Mouse (Mus musculus) c-Kit-positive CD71-negative TER-119-negative erythroid progenitor cells, embryonic 14.5 days (primary cell): ENCODE data around the gene Cfap43.
"Not testable (repeated sequence)": the region's sequence is repeated elsewhere in the genome, so short reads cannot be mapped to it uniquely, and the experiment has no call there.

Experiments
- DNase-seq: peaks from one replicate; pipeline ENCODE4 v3.0.0-alpha.2; 2013; ENCODE audit warnings: low read depth

Cfap43 gene

GRCm38 (mm10) chr19:47853053-47853452, 66.0 kb downstream of the Cfap43 start:
- DNase-seq, result no peak

GRCm38 (mm10) chr19:47852131-47852530, 67.0 kb downstream of the Cfap43 start:
- DNase-seq, result not testable (repeated sequence)

- no peak for DNase-seq
These were observed 69.4 kb downstream of the Cfap43 start for GRCm38 (mm10) chr19:47849735-47850134.

GRCm38 (mm10) chr19:47841234-47841633, 77.9 kb downstream of the Cfap43 start:
- not testable (repeated sequence) for DNase-seq

GRCm38 (mm10) chr19:47837527-47837901, 81.6 kb downstream of the Cfap43 start:
- DNase-seq, result no peak

GRCm38 (mm10) chr19:47836701-47837526, 82.2 kb downstream of the Cfap43 start:
- DNase-seq, result peak; percentile 49

GRCm38 (mm10) chr19:47835776-47836175, 83.3 kb downstream of the Cfap43 start:
- no peak for DNase-seq

- DNase-seq, result no peak
These were observed 84.5 kb downstream of the Cfap43 start for GRCm38 (mm10) chr19:47834614-47835013.

GRCm38 (mm10) chr19:47832316-47832715, 86.8 kb downstream of the Cfap43 start:
- no peak for DNase-seq

GRCm38 (mm10) chr19:47831111-47831510, 88.0 kb downstream of the Cfap43 start:
- no peak for DNase-seq

GRCm38 (mm10) chr19:47829913-47830450, 89.1 kb downstream of the Cfap43 start:
- no peak for DNase-seq

- DNase-seq, result no peak
These were observed 95.1 kb downstream of the Cfap43 start for GRCm38 (mm10) chr19:47824026-47824425.

- no peak for DNase-seq
These were observed 96.8 kb downstream of the Cfap43 start for GRCm38 (mm10) chr19:47822143-47822796.

GRCm38 (mm10) chr19:47821494-47821872, 97.6 kb downstream of the Cfap43 start:
- DNase-seq, result no peak

- peak; percentile 59 for DNase-seq
These were observed 98.1 kb downstream of the Cfap43 start for GRCm38 (mm10) chr19:47820832-47821493.

- no peak for DNase-seq
These were observed 101.4 kb downstream of the Cfap43 start for GRCm38 (mm10) chr19:47817692-47818091.

- DNase-seq, result no peak
These were observed 104.4 kb downstream of the Cfap43 start for GRCm38 (mm10) chr19:47814721-47815120.

- DNase-seq, result no peak
These were observed 107.0 kb downstream of the Cfap43 start for GRCm38 (mm10) chr19:47812091-47812490.

- DNase-seq, result no peak
These were observed 120.5 kb downstream of the Cfap43 start for GRCm38 (mm10) chr19:47798583-47798982.

- DNase-seq, result no peak
These were observed 122.4 kb downstream of the Cfap43 start for GRCm38 (mm10) chr19:47796699-47797098.

- peak; percentile 68 for DNase-seq
These were observed 123.9 kb downstream of the Cfap43 start for GRCm38 (mm10) chr19:47795009-47795728.

GRCm38 (mm10) chr19:47794331-47794730, 124.8 kb downstream of the Cfap43 start:
- DNase-seq, result no peak
